Mouse (Mus musculus) embryonic facial prominence, embryonic 15.5 days (tissue): Measurements from ENCODE around the gene Gm10912. TPM values are rescaled to one million over a fixed set of nuclear protein-coding genes. Genes with fewer than 3 reads are reported as not detected.
"Not testable (repeated sequence)": the region's sequence is repeated elsewhere in the genome, so short reads cannot be mapped to it uniquely, and the experiment has no call there.

Experiments
- ATAC-seq: fragments of 200-750 bp; cut with Nextera tagmentation; 2 replicates; pipeline ENCODE4 v1.8.0; 2017; ENCODE audit warnings: low read depth, moderate TSS enrichment; ENCODE audit not compliant: insufficient number of reproducible peaks, low FRiP score, low TSS enrichment
- H3K27ac ChIP-seq: fragments of 300-500 bp; sonication (generic); replicated peaks from 2 replicates; pipeline ENCODE4 v1.5.1; 2015; ENCODE audit warnings: mild to moderate bottlenecking, inconsistent platforms
- H3K27me3 ChIP-seq: fragments of 300-500 bp; sonication (generic); 2 replicates; pipeline ENCODE4 v1.6.1; 2015; ENCODE audit warnings: inconsistent platforms
- H3K36me3 ChIP-seq: fragments of 300-500 bp; sonication (generic); 2 replicates; pipeline ENCODE4 v1.6.1; 2015; ENCODE audit warnings: mild to moderate bottlenecking, inconsistent platforms
- H3K4me1 ChIP-seq: fragments of 300-500 bp; sonication (generic); 2 replicates; pipeline ENCODE4 v1.6.1; 2015; ENCODE audit warnings: inconsistent platforms
- H3K4me2 ChIP-seq: fragments of 300-500 bp; sonication (generic); replicated peaks from 2 replicates; pipeline ENCODE4 v1.6.1; 2015; ENCODE audit warnings: mild to moderate bottlenecking, inconsistent platforms
- H3K4me3 ChIP-seq: fragments of 300-500 bp; sonication (generic); replicated peaks from 2 replicates; pipeline ENCODE4 v1.5.1; 2015; ENCODE audit warnings: mild to moderate bottlenecking, inconsistent platforms
- H3K9ac ChIP-seq: fragments of 300-500 bp; sonication (generic); 2 replicates; pipeline ENCODE4 v1.6.1; 2015; ENCODE audit warnings: inconsistent platforms
- H3K9me3 ChIP-seq: fragments of 300-500 bp; sonication (generic); replicated peaks from 2 replicates; pipeline ENCODE4 v1.6.1; 2016; ENCODE audit warnings: inconsistent platforms
- WGBS: fragments of 180-500 bp; shearing (Covaris S2); methylation state at CpG from one replicate; pipeline ENCODE4 v1.1.7; 2015; 5-methylcytosine and 5-hydroxymethylcytosine counted together
- polyA plus RNA-seq: library from polyadenylated mRNA; unstranded; fragments of >200 nt; fragmentation: Nextera tagmentation; extraction: Ambion mirVana; gene quantifications from 2 replicates; pipeline ENCODE4 v1.2.1, GENCODE M21; 2015

Gm10912 gene
- polyA plus RNA-seq, 1 experiment from 2014 or later, result 0.09 TPM

- no peak overlapping the region for H3K4me3 ChIP-seq
- H3K4me1 ChIP-seq, result no peaks in the 10 kb centered on the region
- no peak overlapping the region for H3K9ac ChIP-seq
- peaks cover 45% of the 10 kb centered on the region for H3K36me3 ChIP-seq
- no peak for ATAC-seq
- H3K9me3 ChIP-seq, result no peaks in the 10 kb centered on the region
- WGBS, result 49% methylated on average over 2 of the region's 2 CpGs
- H3K27me3 ChIP-seq, result no peaks in the 10 kb centered on the region
- no peak overlapping the region for H3K27ac ChIP-seq
- no peak overlapping the region for H3K4me2 ChIP-seq
Observed at GRCm38 (mm10) chr2:104038236-104038635, 27.4 kb upstream of the Gm10912 start.

- Histone ChIP-seq H3K4me3 (no peak overlapping the region), H3K9ac (no peak overlapping the region), H3K36me3 (peaks cover 42% of the 10 kb centered on the region), H3K27ac (no peak overlapping the region), H3K9me3 (no peaks in the 10 kb centered on the region), H3K4me1 (no peaks in the 10 kb centered on the region), H3K27me3 (no peaks in the 10 kb centered on the region), H3K4me2 (no peak overlapping the region)
- 61% methylated on average over 5 of the region's 5 CpGs for WGBS
- no peak for ATAC-seq
Observed at GRCm38 (mm10) chr2:104041632-104042031, 24.0 kb upstream of the Gm10912 start.

DNA sequence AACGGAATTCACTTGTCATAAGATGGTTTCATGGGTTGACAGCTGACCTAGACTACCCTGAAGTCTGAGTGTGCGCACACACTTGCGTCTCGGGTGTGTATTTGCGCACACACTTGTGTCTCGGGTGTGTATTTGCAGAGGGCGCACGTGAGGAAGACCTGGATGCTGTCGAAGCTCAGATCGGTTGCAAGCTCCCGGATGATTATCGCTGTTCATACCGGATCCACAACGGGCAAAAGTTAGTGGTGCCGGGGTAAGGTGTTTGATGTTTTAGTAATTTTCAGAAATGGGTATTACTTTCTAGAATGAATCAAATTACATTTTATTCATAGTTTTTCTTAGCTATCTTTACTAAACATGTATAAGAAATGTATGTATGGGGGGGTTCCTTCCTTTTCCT is 22.9 kb upstream of the Gm10912 start:
- H3K9me3 ChIP-seq, result no peaks in the 10 kb centered on the region
- no peak overlapping the region for H3K9ac ChIP-seq
- no peak overlapping the region for H3K4me3 ChIP-seq
- H3K4me1 ChIP-seq, result no peaks in the 10 kb centered on the region
- no peak overlapping the region for H3K27ac ChIP-seq
- H3K36me3 ChIP-seq, result peaks cover 34% of the 10 kb centered on the region
- no peak for ATAC-seq
- WGBS, result 92% methylated on average over 15 of the region's 15 CpGs
- H3K4me2 ChIP-seq, result no peak overlapping the region
- no peaks in the 10 kb centered on the region for H3K27me3 ChIP-seq

DNA sequence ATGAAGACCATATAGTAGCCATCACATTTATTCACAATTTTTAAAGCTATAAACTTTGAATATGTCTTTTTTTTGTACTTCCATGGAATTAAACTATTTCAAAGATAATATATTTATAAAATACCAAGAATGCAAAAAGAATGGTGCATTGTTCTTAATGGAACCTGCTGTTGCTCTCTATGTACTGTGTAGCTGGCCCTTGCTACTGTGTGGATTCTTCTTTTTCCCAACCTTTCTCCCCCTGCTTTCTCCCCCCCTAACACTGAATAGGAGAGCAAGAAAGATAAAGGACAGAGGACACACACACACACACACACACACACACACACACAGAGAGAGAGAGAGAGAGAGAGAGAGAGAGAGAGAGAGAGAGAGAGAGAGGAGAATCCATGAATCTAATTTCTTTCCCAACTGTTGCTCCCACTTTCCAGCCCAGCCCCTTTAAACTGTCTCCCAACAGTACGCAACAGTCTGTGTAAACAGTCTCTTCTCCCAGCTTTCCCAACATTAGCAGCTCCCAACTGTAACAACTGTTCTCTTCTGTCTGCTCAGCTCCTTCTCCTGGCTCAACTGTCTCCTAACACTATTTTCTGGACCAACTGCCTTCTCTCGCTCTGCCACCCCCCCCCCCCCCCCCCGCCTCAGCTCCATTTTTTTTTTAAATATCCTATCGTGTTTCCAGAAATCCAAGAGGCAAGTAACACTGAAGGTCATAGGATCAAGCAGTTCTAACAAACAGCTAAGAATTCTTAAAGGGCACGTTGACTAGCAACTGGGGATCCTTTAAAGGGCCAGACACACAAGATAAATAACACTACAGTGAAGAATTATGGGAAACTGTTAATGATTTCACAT is 21.8 kb upstream of the Gm10912 start:
- WGBS, result 30% methylated on average over 5 of the region's 5 CpGs
- Histone ChIP-seq H3K27me3 (no peaks in the 10 kb centered on the region), H3K9me3 (no peaks in the 10 kb centered on the region), H3K4me2 (no peak overlapping the region), H3K4me1 (no peaks in the 10 kb centered on the region), H3K36me3 (peaks cover 38% of the 10 kb centered on the region), H3K27ac (no peak overlapping the region), H3K4me3 (no peak overlapping the region), H3K9ac (no peak overlapping the region)
- no peak for ATAC-seq

DNA sequence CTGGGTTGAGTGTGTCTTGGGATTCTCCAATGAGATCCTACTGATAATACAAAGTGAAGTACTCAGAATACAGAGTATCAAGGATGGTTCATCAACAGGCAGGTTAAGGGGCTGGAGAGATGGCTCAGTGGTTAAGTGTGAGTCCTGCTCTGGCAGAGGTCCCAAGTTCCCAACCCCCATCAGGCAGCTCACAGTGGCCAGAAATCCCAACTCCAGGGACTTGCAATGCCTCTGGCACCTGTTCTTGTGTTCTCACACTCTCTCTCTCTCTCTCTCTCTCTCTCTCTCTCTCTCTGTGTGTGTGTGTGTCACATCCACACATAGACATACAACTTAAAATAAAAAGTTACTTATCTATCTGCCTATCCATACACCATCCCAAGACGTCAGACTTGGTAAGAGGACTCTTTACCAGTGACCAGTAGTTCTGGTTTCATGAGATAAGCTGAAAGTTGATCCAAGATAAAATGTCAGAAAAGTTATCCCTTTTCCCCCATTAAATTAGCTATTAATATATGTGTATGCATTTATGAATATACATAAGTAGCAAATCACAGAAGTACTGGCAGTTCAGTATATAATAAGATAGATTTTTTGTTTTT is 21.0 kb upstream of the Gm10912 start:
- Histone ChIP-seq H3K4me1 (no peaks in the 10 kb centered on the region), H3K9ac (no peak overlapping the region), H3K4me2 (no peak overlapping the region), H3K36me3 (peaks cover 38% of the 10 kb centered on the region), H3K27me3 (no peaks in the 10 kb centered on the region), H3K9me3 (no peaks in the 10 kb centered on the region), H3K4me3 (no peak overlapping the region), H3K27ac (no peak overlapping the region)
- ATAC-seq, result no peak
- WGBS, result 74% methylated on average over 1 of the region's 1 CpGs

DNA sequence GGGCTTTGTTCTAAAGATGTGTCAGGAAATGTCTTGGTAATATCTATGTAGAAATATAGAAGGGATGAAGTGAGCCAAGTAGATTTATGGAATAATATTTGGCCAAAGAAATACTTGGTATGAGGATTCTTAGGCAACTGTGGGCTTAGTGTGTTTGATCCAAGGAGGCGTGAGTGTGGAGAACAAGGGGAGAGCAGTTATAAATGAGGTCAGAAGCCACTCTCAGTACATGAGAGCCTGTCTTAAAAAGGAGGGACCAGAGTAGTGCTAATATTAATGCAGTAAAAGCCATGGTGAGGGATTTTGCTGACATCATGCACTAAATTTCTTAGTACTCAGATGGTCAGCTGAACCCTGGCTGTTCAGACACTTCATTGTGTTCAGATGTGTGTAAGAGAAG is 7.2 kb upstream of the Gm10912 start:
- Histone ChIP-seq H3K4me3 (no peak overlapping the region), H3K9me3 (no peaks in the 10 kb centered on the region), H3K27ac (no peak overlapping the region), H3K9ac (no peak overlapping the region), H3K4me1 (no peaks in the 10 kb centered on the region), H3K27me3 (no peaks in the 10 kb centered on the region), H3K36me3 (peaks cover 32% of the 10 kb centered on the region), H3K4me2 (no peak overlapping the region)
- WGBS, result 87% methylated on average over 1 of the region's 1 CpGs
- ATAC-seq, result no peak

DNA sequence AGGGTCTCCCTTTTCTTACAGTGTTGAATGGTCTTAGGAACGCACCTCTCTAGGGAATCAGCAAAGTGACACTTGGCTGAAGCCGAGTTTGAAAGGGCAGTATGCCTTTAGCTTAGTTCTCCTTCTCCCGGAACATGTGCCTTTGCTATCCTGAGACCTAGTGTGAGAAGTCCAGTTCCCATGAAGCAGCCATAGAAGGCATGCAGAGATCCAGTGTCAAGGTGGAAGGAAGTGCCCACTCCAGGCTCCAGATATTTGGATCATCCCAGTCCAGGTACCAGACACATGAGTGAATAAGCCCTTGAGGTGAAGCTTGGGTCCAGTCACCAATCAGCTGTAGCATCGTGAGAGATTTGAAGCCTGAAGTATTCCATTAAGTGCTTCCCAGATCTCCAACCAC is 6.7 kb upstream of the Gm10912 start:
- WGBS, result 86% methylated on average over 4 of the region's 4 CpGs
- Histone ChIP-seq H3K4me3 (no peak overlapping the region), H3K4me1 (no peaks in the 10 kb centered on the region), H3K27ac (no peak overlapping the region), H3K36me3 (peaks cover 28% of the 10 kb centered on the region), H3K4me2 (no peak overlapping the region), H3K27me3 (no peaks in the 10 kb centered on the region), H3K9ac (no peak overlapping the region), H3K9me3 (no peaks in the 10 kb centered on the region)
- no peak for ATAC-seq

DNA sequence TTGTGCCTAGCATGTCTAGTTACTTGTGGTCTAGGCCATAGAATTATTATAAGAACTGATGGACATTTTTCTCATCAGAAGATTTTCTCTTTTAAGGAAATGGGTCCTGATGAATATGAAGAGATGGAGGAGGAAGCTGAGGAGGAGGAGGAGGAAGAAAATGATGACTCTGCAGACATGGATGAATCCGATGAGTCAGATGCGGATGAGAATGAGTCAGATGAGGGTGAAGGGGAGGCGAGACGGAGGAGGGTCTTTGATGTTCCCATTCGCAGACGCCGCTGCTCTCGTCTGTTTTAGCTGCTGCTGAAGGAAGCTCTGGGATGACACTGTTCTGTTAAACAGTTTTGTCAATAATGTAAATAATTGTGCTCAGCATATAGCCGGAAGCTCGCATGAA is 5.8 kb upstream of the Gm10912 start:
- Histone ChIP-seq H3K9me3 (no peaks in the 10 kb centered on the region), H3K27me3 (no peaks in the 10 kb centered on the region), H3K36me3 (peaks cover 20% of the 10 kb centered on the region), H3K4me3 (no peak overlapping the region), H3K4me2 (no peak overlapping the region), H3K27ac (no peak overlapping the region), H3K4me1 (no peaks in the 10 kb centered on the region), H3K9ac (no peak overlapping the region)
- ATAC-seq, result no peak
- 73% methylated on average over 10 of the region's 10 CpGs for WGBS

DNA sequence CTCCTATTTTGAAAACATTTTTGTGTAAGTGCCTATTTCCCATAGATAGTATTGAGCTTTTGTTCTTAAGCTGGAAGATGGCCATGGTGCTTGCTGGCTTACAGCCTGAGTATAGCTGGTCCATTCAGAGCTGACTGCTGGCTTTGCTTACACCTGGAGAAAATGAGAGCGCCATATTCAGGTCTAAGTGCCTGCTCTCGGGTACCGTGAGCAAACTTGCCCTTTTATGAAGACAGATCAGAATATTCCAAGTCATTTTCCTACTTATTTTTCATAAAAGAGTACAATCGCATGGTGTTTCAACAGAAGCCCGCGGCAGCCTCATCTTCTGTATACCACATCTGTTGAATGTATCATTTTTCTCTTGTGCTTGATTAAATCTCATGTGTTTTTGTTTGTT is 4.6 kb upstream of the Gm10912 start:
- 92% methylated on average over 6 of the region's 6 CpGs for WGBS
- no peak for ATAC-seq
- Histone ChIP-seq H3K4me2 (no peak overlapping the region), H3K9me3 (no peaks in the 10 kb centered on the region), H3K4me1 (no peaks in the 10 kb centered on the region), H3K27me3 (no peaks in the 10 kb centered on the region), H3K36me3 (peaks cover 12% of the 10 kb centered on the region), H3K9ac (no peak overlapping the region), H3K4me3 (no peak overlapping the region), H3K27ac (no peak overlapping the region)

DNA sequence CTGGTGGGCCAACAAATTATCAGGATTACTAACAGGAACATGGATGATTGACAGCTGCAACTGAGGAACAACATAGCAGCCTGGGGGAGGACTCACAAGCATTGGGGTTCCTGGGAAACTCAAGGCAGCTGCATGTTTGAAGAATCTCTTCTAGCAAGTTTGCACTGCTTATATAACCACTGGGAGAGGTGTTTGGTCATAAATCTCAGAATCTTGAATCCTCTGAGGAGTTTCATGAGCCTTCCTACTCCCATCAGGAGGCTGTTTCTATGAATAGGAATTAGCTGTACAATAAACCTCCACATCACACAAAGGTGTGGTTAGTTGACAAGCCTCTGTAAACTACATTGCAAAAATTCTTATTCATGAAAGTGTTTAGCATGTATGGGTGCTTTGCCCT is 3.0 kb upstream of the Gm10912 start:
- ATAC-seq, result no peak
- H3K27ac ChIP-seq, result no peak overlapping the region
- H3K9me3 ChIP-seq, result no peaks in the 10 kb centered on the region
- no peak overlapping the region for H3K4me3 ChIP-seq
- H3K4me1 ChIP-seq, result no peaks in the 10 kb centered on the region
- no peak overlapping the region for H3K9ac ChIP-seq
- peaks cover 12% of the 10 kb centered on the region for H3K36me3 ChIP-seq
- no peaks in the 10 kb centered on the region for H3K27me3 ChIP-seq
- H3K4me2 ChIP-seq, result no peak overlapping the region

DNA sequence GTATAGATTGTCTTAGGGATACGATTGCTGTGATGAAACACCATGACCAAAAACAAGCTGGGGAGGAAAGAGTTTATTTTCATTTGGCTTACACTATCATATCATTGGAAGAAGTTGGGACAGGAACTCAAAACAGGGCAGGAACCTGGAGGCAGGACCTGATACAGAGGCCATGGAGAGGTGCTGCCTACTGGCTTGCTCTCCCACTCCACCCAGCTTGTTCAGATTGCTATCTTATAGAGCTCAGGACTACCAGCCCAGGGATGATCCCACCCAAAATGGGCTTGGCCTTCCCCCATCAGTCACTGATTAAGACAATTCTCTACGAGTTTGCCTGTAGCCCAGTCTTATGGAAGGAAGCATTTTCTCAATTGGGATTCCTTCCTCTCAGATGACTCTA is 1.5 kb upstream of the Gm10912 start:
- no peak overlapping the region for H3K4me2 ChIP-seq
- no peaks in the 10 kb centered on the region for H3K4me1 ChIP-seq
- H3K4me3 ChIP-seq, result no peak overlapping the region
- H3K36me3 ChIP-seq, result peaks cover 6% of the 10 kb centered on the region
- WGBS, result 79% methylated on average over 2 of the region's 2 CpGs
- H3K9me3 ChIP-seq, result no peaks in the 10 kb centered on the region
- ATAC-seq, result no peak
- H3K9ac ChIP-seq, result no peak overlapping the region
- no peaks in the 10 kb centered on the region for H3K27me3 ChIP-seq
- no peak overlapping the region for H3K27ac ChIP-seq

DNA sequence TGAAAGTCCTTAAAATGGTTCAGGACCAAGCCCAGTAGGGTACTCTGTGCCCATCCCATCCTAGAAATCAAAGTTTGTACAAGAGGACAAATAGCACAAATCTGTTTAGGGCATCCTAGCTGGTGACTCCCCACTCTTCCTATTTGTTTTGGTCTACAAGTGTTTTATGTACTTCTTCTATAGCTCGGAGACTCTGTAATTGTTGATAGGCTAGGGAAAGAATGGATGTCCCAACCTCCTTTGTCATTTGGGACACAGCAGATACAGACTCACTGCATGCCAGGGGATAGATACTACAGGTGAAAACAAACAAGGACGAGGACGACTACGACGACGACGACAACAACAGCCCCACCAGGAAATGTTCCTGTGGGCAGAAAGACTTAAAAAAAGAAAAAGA is 2.8 kb downstream of the Gm10912 start, which contains the start of gene Gm10799:
Gm10799 (minus strand) TSS at position 101 of the 400 bp plus-strand sequence.
- not testable (repeated sequence) for H3K4me1 ChIP-seq, H3K4me2 ChIP-seq, H3K27me3 ChIP-seq, H3K9ac ChIP-seq, H3K36me3 ChIP-seq, ATAC-seq, H3K4me3 ChIP-seq, H3K27ac ChIP-seq, H3K9me3 ChIP-seq
- WGBS, result 83% methylated on average over 7 of the region's 7 CpGs
